Mouse (Mus musculus) mouse trophoblast stem cell (cell line): Measurements from ENCODE around the gene Bbs9.

Source experiments
- in situ Hi-C, 2 experiments: fragments of 300-500 bp; cut with MseI, MboI; formaldehyde crosslinking; loops; 2 replicates in 1 of 2; 3 replicates in 1 of 2; pipeline ENCODE4 v1.15.1; 2025

Gene Bbs9

DNA sequence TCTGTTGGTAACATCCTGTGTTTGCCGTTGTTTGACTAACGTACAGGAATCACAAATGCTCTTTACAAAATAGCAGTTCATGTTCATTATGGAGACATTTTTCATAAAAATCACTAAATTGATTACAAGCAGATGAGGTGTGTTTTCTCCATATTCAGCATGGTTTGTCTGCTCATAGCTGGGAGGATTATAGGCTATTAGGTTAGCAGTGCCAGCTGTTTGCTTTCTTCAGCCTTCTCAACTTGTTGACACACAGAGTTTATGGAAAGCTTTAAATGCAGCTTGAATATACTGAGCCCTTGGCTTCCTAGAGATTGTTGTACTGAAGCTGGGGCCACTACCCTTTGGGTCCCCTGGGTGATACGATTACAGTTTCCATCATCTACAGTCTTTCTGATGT is 263.3 kb downstream of the Bbs9 start:
- in situ Hi-C loops: no loop called here

DNA sequence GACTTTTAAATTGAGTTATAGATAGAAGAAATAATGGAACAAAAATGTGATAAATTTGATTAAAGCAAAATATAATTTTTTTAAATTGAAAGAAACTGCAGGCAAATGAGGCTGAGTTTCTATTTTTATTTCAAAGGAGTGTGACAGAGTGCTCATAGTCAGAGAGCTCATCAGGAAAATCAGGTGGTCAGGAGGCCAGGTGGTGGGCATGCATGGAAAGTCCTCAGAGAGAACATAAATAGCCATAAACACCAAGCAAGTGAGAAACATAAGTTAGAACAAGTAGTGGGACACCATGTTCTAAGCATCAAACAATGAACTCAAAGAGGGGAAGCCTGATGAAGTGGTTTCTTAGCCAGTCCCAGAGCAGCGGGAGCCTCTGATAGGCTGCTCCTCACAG is 266.5 kb downstream of the Bbs9 start:
- in situ Hi-C loops: no loop called here

DNA sequence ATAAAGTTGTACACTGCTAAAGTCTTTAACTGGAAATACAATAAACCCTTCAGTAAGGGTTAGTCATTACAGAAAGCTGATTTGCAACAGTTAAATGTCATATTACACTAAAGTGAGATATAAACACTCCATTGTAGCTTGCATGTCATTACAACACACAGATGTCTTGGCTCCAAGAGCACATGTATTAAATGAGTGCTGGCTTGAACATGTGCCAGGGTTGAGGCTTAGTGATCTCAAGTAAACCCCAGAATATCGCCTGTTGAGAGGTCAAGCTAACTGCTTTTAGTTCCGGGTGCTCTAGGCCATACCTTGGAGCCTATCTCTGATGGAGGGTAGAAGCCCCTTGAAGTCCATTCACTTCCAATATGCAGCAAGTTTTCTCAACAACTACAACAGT is 273.1 kb downstream of the Bbs9 start:
- in situ Hi-C loops: no loop called here

DNA sequence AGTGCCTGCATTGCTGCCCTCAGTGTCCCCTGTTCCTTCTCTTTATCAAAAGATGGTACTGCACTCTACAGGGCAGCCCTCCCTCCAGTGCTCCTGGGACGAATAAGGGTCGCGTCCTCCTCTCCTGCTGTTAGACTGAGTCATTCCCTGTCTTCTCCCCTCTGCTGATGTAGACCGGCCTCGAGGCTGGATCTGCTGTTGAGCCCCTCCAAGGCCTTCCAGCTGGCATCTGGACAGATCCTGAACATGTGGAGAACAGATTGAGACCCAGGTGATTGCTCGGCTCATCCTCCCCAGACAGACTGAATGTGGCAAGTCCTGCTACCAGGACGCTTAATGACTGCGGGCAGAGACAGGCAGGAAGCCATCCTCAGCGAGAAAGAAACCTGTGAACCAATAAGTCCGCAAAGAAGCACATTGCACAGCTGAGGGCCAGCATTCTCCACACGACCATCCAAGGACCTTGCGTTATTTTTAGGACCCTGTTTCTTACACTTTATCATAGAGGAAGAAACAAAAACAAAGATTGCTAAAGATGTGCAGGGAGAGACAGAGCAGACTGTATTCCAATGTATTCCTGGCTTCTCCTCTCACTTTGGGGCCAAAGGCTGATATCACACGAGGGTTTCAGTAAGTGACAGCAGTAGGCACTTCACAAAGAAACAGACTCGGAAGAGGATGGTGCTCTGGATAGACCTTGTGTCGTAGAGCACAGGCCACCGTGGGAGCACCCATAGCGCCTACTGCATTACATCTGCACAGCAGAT is 275.4 kb downstream of the Bbs9 start:
- in situ Hi-C loops: no loop called here

- in situ Hi-C loops: no loop called here
These were observed 276.0 kb downstream of the Bbs9 start for GRCm38 (mm10) chr9:22751546-22751929.

GRCm38 (mm10) chr9:22754081-22754672 is 278.7 kb downstream of the Bbs9 start:
- in situ Hi-C loops: no loop called here

- in situ Hi-C loops: no loop called here
These were observed 283.0 kb downstream of the Bbs9 start for GRCm38 (mm10) chr9:22758487-22758886.

DNA sequence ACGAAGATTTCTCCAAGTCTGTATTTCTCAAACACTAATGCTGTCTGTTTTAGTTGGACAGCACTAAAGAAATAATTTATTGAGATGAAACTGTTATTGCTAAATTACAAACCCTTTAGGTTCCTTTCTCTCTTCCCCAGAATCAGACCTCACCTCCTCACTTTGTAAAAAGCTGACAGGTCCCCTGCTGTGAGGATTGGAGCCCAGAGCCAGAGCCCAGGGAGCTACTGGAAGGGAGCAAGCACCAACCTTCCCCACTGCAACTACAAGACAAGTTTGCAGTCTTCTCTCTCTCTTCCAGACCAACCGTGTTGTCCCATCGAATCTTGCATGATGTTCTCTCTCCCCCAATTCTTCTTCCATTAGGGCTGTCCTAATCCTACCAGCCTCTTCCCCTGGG is 283.7 kb downstream of the Bbs9 start:
- in situ Hi-C loops: no loop called here

DNA sequence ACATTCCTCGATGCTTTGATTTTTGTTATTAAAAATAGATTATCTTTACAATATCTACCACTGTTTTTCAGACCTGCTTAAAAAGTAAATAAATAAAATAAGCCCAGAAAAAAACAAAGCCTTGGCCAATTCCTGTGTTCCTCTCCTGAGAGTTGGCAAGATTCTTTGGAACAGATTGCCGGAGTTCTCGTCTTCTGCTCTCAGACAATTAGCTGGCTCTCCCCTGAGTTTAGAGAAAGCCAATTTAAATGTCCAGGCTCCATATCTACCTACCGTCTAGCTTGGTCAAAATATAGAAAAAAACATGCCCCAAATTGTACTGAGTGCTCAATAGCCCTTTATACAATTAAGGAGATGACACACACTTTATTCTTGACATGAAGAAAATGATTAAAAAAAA is 284.9 kb downstream of the Bbs9 start:
- in situ Hi-C loops: no loop called here

- in situ Hi-C loops: no loop called here
These were observed 286.0 kb downstream of the Bbs9 start for GRCm38 (mm10) chr9:22761487-22761886.

GRCm38 (mm10) chr9:22765618-22766220 is 290.2 kb downstream of the Bbs9 start:
- in situ Hi-C loops: no loop called here

GRCm38 (mm10) chr9:22767154-22767553 is 291.6 kb downstream of the Bbs9 start:
- in situ Hi-C loops: no loop called here

GRCm38 (mm10) chr9:22767860-22768259 is 292.3 kb downstream of the Bbs9 start:
- in situ Hi-C loops: no loop called here

GRCm38 (mm10) chr9:22771785-22772184 is 296.3 kb downstream of the Bbs9 start:
- in situ Hi-C loops: no loop called here

- in situ Hi-C loops: no loop called here
These were observed 300.9 kb downstream of the Bbs9 start for GRCm38 (mm10) chr9:22776246-22776961.

DNA sequence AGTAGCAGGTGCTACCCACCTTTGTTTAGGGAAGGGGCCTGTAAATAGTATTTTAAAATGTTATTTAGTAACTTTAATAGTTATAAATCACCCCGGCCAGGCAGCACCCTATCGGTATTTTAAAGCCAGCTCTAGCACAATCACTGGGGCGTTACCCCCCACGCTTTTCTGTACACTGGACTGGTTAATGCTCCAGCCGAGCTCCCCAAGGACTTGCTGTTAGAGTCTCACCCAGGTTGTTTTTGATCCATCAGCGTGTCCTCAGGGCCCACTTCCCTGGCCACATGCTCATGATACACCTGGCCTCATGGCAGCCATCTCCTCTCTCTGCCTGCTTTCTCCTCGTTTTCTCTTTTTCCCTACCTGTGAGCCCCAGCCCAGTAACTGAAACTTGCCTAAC is 301.9 kb downstream of the Bbs9 start:
- in situ Hi-C loops: no loop called here

DNA sequence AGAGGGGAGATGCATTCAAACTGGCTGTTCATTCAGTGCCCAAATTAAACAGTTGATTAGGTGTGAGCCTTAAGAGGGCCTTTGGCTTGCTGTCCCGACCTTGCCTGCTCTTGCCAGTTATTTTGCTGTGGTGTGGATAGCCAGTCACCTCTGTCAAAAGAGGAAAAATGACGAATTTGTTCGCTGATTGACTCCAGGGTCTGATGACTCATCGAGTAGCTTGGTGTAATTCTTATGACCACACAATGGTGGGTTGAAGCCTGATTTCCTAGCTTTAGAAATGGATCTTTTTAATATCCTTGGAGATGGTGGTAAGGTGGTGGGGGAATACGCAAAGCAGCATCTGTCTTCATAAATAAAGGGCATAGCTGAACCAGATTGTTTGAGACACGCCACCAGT is 304.1 kb downstream of the Bbs9 start:
- in situ Hi-C loops: no loop called here

GRCm38 (mm10) chr9:22786006-22786405 is 310.5 kb downstream of the Bbs9 start:
- in situ Hi-C loops: no loop called here

GRCm38 (mm10) chr9:22788423-22788822 is 312.9 kb downstream of the Bbs9 start:
- in situ Hi-C loops: no loop called here

DNA sequence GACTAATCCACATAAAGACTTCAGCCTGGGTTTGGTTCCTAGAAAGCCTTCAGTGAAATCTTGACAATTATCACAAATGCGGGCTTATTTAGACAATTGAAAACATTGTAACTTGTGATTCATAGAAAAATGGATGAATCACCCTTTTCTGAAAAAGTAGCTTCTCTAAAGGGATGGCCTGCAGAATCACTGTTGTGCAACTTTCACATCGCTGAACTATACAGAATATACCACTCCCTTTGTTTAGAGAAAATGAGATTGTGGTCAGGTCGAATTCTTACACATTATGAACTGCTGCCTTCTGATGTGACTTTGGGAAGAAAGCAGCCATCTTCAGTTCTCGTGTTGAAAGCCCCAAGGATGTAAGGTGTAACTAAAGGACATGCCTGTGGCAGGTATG is 313.3 kb downstream of the Bbs9 start:
- in situ Hi-C loops: no loop called here

- in situ Hi-C loops: no loop called here
These were observed 314.1 kb downstream of the Bbs9 start for GRCm38 (mm10) chr9:22789380-22790168.

GRCm38 (mm10) chr9:22791208-22791607 is 315.7 kb downstream of the Bbs9 start:
- in situ Hi-C loops: no loop called here
